Mouse (Mus musculus) 3T3-L1 (cell line): ENCODE results near the gene Smug1.
A peak's percentile ranks its signal among the peaks of the same experiment; 100 is the strongest.

Experiments used
- DNase-seq: peaks from one replicate; pipeline ENCODE4 v3.0.0-alpha.2; 2015; ENCODE audit warnings: low read depth, low spot score

The Smug1 gene

DNA sequence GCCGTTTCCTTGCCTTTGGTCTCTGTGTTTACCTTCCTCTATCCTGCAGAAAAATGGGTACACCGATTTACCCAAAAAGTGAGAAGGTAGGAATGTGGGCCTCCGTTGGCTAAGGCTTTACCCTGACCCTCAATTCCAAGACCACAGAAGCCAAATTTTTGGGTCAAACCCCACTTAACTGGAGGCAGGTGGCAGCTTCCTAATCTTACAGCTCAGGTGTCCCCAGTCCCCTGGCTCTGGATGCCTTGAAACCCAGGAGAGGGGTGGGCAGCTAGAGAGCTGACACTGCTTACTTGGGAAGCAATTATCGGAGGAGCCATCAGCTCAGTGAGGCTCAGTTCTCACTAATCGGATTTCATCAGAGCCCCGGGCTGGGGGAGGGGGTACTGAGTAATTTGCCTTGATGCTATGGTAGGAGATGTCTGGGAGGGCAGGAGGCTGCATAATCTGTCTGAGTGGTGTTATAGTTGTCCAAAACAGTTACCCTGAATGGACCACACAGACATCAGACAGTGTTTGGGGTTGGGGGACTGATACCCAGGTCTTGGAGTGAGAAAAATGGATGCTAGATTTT lies at the start of gene Smug1:
TSS of gene Smug1 (minus strand) at position 51 of the 574 bp plus-strand sequence.
- no peak for DNase-seq

DNA sequence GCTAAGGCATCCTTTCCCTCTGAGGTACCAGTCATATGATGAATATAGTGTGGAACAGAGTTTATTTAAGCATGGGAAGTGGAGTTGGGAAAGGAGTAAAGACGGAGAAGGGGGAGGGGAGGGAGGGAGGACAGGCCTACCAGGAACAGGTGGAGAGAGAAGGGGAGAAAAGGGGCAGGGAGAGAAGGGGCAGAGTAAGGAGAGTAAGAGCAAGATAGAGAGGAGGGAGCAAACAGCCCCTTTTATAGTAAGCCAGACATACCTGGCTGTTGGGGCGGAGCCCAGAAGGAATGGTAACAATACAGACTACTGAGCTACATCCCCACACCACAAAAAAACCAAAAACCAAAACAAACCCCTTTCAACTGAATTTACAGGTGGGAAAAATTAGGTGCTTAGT lies 49.2 kb upstream of the Smug1 start:
- no peak for DNase-seq

DNA sequence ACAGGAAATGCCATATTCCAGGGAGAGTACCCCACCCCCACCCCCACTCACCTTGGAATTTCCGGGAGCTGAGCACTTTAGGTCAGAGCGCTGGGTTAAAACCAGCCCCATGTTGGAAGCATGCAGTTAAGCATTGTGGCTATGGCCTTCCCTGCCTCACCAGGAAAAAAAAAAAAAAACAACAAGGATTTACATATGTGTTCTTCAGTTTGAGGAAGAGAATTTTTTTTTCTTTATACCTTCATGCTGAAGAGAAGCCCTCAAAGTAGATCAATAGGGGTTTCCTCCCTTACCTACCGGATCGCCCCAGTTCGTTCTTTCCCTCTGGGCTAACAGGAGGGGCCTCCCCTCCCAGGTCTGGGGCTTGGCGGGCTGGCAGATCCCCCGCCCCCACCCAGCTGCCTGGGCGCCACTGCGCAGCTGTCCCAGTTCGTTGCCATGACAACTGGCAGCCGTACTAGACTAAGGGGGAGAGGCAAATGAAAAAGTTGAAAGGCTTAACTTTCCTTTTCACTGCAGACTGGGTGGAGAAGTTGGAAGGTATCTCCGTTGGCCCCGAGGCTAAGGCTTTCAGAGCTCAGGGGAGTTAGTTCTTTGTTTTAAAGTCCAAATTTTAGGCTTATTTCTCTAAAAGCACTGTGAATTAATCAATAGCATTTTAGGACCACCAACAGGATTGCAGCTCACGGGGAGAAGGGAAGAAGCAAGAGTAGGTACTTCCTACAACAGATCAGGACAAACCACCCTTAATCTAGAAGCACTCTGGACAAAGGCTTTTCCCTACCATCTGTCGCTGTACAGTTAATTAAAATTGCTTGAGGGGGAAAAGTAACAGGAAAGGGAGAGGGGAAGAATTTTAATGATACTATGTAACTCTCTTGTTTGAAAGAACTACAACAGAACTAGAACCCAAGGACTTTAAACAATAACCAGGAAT lies 48.3 kb upstream of the Smug1 start:
- peak; percentile 96 for DNase-seq

DNA sequence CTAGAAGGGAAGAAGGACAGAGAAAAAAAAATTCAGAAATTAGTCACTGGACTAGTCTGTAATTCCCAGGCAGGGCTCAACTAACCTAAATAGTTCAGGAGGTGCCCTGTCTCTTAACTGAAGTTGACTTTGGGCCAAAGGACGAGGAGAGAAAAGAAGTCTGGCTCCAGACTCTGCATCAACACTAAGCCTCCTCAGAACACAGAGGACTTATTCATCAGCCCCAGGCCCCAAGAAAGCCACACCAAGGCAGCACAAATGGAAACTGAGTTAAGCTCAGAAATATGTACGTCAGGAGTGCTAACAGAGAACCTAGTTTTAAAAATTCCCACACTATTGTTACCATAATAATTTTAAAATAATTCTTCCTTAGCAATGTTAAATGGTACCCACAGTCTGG lies 47.3 kb upstream of the Smug1 start:
- DNase-seq: peak; percentile 71

GRCm38 (mm10) chr15:103205156-103205555 lies 38.3 kb upstream of the Smug1 start:
- peak; percentile 65 for DNase-seq

DNA sequence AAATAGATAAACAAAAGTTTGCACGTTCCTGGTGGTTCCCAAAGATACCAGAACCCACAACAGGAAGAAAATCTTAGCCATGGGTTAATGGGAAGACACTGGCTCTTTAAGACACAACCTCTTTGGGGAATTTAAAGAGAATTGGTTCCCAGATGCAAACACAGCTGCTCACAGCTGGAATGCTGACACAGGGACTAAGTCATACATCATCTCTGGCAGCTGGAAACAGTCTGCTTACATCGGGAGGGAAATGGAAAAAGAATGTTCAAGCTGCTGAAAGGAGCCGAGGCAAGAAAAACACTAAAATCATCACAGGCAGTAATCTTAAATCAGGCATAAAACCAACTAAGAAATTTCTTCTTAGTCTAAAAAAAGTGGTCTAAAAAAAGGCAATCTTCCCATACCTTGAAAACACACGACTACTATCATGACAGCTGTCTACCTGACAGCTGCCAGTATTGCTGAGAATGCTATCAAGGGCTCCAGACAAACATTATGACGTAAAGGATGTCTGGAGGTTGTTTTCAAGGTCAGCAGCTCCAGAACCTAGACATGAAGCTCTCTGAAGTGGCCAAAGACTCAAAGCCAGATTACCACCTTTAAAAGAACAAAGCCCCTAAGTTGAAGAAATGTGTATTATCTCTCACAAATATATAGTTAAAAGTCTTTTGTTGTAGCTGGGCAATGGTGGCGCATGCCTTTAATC lies 35.3 kb upstream of the Smug1 start:
- peak; percentile 78 for DNase-seq

- no peak for DNase-seq
Observed at GRCm38 (mm10) chr15:103197785-103198184, 30.9 kb upstream of the Smug1 start.

GRCm38 (mm10) chr15:103196835-103197234 lies 29.9 kb upstream of the Smug1 start:
- DNase-seq: no peak

DNA sequence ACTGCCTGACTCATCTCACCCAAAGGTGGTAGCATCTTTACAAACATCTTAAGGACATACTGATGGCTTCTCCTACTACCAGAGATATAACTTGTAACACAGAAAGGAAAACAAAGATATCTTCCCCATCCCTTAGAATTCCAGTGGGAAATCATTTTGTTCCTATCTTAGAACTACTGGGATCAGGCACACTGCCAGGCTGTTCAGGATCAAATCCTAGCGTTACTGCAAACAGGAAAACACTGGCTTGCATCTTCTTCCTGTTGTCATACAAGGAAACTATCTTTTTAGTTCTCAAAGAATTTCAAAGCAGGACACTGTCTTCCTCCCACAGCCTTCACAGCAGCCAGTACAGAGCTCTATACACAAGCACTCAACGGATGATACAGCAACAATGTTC lies 26.7 kb upstream of the Smug1 start:
- DNase-seq: no peak

DNA sequence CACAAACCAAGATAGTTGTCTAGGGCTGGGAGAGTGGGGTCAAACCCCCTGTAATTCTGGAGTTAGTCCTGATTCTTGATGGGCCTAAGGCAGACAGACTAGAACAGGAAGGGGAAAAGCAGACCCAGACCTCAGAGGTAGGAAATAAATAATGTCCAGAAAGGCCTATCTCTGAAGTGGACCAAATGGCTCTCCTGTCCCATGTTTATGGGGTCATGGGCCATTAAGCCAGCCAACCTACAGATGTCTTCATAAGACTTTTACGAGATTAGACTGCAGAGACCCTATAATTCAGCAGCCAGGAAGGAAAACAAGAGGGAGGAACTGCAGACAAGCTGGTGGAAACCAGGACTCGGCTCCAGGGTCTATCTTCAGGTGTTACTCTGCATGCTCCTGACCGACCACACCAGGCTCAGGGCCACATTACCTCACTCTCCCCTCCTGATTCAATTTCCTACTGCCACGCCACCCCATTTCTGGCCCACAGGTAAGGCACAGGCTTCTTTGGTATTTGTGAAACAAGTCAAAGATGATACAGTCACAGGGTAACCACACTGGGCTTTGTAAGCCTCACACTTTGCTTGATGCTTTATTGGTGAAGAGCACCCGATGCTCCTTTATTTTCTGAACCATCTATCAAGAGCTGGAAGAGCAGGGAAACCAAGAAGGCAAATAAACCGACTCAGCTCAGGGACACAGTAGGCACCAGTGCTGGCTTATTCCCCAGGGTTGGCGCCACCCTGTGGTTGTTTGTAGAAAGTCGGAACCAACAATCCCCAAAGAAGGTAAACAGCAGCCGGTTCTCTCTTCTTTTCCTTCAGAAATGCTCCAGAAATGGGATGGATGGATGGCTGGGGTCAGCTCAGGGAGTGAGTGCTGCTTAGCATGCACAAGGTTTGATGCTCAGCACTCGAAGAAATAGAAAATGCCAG lies 23.9 kb upstream of the Smug1 start:
- peak; percentile 69 for DNase-seq

DNA sequence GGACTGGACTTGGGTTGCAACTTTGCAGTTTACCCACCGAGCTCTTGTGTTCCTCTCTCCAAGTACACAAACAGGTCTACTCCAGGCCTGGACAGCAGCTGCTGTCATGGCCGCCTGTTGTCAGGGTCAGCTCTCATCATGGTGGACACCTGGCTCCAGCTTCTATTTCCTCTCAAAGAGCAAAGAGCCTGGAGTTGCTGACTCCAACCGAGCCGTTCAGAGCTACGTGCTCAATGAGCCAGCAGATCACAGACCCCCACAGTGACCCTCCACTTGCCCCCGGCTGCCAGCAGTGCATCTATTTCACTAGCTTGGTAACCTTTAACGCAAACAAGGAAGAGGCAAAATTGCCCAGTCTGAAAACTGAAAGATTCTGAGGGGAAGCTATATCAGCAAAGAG lies 23.2 kb upstream of the Smug1 start:
- DNase-seq: no peak

- DNase-seq: no peak
Observed at GRCm38 (mm10) chr15:103187803-103188202, 20.9 kb upstream of the Smug1 start.

- DNase-seq: peak; percentile 82
Observed at GRCm38 (mm10) chr15:103185462-103186198, 18.7 kb upstream of the Smug1 start.

DNA sequence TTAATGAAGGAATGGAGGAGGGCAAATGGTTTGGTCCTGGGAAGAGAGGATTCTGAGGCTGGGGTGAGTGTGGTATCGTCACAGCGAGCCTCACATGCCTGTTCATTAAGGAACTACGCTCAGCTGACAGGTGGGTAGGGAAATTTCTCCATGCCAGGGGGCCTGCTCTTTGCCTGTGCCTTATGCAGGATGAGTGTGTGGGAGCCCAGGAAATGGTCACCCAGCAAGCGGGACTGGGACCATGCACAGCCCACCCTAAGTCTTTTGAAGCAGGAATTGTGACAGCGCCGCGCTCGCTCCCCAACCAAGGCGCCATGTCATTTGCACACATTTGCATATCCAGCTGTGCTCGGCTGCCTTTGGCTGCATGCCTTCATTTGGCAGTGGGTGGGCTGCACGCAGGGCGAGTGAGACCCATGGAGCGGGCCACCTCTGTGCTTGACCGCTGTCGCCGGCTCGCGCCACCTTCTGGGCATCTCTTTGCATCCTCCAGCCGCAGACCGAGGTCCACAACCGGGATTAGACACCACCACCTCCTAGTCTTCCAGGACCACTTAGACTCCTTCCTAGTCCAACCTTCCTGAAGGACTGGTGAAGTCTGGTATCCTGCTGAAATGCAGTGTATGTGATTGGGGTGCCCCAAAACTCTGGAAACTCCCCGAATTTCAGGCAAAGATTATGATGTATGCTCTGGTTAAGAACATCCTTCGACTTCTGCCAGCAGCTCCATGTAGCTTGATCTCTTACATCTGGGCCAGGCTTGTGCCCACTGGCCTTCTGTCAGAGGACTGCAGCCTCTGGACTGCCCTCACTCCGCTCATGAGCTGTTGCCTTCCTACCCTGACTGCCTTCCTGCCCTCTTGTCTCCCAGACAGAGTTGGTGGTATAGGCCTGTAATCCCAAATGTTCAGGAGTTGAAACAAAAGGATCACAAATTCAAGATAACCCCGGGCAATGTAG lies 17.0 kb upstream of the Smug1 start:
- DNase-seq: no peak

GRCm38 (mm10) chr15:103183135-103183534 lies 16.2 kb upstream of the Smug1 start:
- peak; percentile 43 for DNase-seq

DNA sequence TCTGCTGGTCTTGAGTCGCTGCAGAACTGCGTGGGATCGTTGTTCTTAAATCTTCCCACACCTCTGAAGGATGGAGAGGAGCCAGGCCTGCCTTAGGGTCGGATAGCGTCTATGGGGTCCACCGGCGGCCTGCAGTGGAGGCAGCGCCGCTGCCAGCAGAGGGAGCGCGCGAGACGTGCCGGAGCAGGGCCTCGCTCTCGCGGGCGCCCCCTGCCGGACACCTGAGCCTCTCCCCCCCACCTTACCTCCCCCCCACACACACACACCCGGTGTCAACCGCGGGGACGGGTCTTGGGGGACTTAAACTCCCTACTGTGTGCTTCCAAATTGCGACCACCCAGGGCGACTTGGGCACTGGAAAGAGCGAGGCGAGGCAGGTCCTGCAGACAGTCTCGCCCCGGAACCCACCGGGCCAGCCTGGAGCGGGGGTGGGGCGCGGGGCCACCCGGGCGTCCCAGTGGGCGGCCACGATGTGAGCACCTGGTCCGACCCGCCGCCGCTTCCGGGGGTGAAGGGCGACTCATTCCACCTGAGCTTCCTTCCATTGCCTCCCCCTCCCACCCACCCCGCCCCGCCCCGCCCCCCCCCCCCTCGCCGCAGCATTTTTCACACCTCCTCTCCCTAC lies 15.4 kb upstream of the Smug1 start:
- DNase-seq: peak; percentile 77

DNA sequence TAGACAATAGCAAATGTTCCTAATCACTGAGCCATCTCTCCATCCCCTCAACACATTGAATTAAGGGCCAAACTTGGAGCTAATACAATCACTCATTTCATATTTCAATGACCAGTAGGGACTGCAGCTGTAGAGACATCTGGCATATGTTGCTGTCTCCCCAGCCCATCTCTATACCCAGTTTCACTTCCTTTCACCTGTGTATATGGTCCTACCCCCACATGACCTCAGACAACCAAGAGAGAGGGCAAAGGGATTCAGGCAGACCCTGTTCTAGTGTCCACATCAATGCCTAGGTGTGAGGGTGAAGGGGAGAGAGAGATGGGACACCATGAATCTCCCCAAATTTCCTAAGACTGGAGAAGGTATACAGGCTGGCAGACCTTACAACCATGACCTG lies 13.5 kb upstream of the Smug1 start:
- no peak for DNase-seq

GRCm38 (mm10) chr15:103178767-103179166 lies 11.9 kb upstream of the Smug1 start:
- no peak for DNase-seq

GRCm38 (mm10) chr15:103178137-103178536 lies 11.2 kb upstream of the Smug1 start:
- DNase-seq: peak; percentile 49
